Mouse (Mus musculus) c-Kit-positive CD71-negative TER-119-negative erythroid progenitor cells, embryonic 14.5 days (primary cell): ENCODE measurements at regions not wholly inside any gene's neighbourhood (a gene's known extent, or its start where the extent isn't known, plus 50 kb on each side); places are given as distances from the start of the nearest gene placed in this dataset.

Source experiments
- DNase-seq: peaks from one replicate; pipeline ENCODE4 v3.0.0-alpha.2; 2013; ENCODE audit warnings: low read depth

- DNase-seq = no peak
Observed at GRCm38 (mm10) chr13:83035962-83036361, 467.9 kb upstream of the Mef2c start.

DNA sequence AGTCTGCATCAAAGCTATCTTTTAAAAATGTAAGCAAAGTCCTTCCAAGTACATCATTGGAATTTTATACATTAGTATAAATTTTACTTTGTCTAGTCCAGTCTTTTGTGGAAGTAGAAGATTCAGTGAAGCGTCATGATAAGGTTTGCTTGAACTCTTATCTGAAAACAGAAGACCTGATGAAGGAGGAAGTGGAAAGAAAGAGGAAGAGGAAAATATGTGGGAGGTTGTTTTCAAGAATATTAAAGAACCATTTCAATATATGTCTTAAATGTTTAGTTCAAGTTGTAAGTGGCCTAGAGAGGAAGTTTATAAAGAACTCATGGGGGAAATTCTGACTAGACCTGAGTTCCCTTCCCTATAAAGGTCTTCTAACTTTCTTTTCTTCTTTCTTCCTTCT, 462.3 kb upstream of the Mef2c start:
- no peak for DNase-seq

DNA sequence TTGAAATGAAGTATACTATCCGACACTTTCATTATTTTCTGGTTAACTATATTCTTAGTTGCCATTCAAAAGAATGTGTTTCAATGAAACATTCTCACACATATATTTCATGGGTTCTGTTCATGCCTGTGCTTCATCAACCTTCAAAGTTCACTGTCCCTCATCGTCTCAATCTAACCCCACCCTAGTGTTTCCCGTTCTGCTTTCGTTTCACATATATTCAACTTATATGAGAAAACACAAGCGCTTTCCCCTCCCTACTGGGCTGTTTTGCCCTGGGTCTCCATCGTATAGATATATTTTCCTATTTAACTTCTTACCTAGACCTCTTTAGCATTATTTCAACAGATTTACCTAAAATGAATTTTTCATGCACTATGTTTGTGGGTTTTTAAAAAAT, 458.3 kb upstream of the Mef2c start:
- no peak for DNase-seq

DNA sequence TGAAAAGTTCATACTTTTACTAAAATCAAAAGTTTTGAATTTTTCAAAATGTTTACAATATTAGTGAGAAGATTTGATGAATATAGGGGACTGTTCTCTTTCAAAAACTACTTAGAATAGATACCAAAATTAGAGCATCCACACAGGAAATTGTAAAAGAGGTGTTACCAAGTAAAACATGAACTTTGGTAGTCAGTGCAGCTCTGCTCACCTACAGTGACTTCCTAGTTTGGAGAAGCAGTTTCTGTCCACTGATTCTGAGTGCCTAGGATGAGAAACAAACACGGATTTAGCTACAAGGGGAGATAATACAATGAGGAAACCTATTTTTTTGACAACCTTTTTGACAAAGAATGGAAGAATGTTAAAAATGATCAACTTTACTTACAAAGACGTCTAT, 457.9 kb upstream of the Mef2c start:
- no peak for DNase-seq

GRCm38 (mm10) chr13:83046571-83047123, 457.2 kb upstream of the Mef2c start:
- DNase-seq = no peak

GRCm38 (mm10) chr13:83055865-83056264, 448.0 kb upstream of the Mef2c start:
- DNase-seq = no peak

DNA sequence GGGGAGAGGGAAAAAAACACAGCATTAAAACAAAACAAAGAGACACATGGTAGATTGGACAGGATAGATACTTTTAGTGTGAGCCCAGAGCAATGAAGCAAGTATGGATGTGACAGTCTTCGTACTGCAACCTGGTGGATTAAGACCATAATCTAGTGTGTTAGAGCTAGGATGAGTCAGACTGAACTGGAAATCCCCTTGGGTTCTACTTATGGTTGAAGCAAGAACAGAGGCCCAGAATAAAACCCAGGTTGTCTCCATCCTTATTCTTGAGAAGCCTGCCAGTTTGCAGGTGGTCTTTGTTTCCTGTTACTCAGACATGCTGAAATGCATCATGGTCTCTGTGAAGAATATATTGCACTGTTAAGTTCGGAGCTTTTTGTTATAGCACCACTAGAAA, 447.4 kb upstream of the Mef2c start:
- DNase-seq = no peak

DNA sequence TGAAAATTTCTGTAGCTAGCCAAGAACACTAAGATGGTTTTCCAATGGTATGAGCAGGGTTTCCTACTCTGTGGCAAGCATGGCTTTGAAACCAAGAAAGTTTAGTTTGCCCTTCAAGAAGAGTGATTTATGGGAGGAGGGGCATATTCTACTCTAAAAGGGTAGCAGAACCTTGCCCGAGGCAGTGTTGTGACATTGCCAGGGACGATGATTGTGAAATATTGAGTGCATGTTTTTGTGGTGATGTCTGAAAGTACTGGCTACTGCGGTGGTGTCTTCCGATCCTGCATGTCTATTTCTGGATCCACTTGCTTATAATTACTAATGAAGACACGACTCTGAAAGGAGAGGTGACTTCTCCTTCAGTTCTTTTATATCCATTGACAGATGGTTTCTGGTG, 439.1 kb upstream of the Mef2c start:
- DNase-seq = no peak

DNA sequence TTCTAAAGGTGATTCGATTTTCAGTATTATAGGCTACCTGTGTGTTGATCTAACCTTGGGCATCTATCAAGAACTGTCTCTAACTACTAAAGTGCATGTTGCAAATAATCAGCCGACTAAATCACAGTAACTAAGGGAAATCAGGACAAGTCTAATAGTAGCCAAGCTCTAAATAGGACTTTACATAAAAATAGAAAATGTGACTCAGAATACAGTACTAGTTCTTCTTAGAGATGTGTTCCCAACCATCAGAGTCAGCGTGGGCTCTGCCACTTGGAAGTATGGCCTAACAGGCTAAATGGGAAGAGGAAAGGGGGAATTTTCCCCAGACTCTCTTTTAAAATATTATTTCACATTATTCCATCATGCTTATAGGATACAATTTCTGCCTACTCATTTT, 438.6 kb upstream of the Mef2c start:
- no peak for DNase-seq

GRCm38 (mm10) chr13:83066115-83066753, 437.6 kb upstream of the Mef2c start:
- no peak for DNase-seq

DNA sequence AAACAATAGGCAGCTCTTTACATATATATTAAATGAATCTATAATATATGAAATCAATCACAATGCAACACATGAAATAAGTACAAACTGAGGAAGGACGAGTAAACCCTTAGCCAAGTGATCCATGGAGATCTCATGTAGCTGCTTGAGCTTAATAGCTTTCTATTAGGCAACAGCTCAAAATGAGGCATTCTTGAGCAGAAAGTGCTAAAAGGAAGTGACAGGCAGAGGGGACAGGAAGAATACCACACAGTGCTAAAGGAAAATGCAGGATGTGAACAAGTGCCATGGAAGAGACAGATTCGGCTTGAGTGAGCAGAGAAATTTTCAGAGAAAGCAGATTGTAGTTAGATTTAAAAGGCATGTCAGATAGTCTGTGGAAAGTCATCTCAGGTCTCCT, 436.3 kb upstream of the Mef2c start:
- DNase-seq = no peak

DNA sequence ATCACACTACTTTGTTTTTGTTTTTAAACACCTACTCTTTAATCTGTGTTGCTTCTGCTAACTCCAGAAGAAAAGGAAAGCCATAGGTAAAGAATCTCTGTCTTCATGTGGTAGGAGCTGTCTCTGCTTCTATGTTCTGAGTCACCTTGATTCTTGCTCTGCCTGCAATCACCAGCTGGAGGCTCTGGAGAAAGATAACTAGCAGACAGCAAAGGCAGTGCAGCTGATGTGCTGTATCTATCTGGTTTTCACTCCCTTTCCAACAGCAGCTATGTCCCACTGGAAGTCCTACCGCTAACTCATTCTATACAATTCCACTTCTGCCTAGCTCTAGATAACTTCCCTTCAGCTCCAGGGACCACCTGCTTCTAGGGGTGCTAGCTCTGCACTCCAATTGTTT, 435.2 kb upstream of the Mef2c start:
- DNase-seq = no peak

DNA sequence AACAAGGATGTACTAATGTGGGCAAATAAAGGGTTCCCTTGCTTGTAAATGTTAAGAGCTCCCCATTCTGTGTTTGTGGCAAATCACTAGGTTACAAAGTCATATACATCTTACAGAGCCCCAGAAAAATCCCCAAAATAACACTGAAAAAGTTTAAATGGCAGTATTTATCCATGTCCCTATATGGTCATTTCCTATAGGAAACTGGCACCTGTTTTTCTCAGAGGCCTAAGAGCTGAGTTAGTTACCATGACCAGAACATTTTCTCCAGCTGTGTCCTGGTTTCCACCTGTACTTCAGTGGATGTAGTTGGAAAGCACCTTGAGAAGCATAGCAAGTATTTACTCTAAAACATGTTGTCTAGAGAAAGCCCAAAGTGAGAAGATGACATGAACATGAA, 434.5 kb upstream of the Mef2c start:
- DNase-seq = no peak

DNA sequence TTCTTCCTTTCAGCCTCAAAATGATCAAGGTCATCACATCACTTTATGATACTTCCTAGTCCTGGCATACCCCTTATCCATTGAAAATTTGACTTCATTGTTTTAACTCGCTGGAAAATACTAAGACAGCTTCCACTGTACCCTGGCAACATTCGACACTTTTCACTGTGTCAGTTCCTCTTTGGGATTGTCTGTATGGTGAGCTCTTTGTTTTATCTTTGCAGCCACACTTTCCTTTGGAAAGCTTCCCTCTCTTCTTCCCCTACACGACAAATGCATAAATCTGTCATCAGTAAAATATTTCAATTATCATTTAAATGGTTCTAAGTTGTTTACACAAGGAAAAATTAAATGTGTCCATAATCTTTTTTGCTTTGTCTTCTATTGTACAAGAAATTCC, 431.8 kb upstream of the Mef2c start:
- no peak for DNase-seq

DNA sequence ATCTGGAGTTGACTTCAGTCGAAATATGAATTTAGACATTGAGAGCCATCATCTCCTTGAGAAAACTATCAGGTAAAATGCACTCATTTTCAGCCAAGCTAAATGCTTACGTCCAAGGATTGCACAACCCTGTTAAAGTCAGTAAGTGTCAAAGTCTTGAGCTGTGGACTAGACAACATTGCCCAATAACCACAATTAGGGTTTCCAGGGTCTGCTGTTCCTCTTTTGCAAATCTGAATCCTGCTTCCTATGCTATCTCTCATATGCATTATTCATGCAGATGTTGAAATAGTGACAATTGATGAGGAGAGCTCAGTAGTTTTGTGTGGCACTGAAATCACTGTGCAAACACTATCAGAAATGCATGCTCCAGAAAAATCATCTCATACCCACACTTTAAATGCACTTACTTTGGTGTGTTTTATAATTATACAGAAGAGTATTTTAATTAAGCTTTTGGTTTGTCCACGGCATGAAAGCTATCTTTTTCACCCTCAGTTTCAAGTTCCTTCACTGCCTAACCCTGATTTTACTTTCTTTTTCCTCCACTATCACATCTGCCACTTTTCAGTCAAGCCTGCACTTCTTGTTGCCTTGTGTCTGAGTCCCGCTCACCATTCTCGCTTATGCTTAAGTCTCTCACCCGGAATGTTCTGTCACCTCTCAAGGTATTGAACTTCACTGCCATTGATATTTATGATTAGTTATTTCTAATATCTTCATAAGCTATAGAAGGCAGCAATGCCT, 429.4 kb upstream of the Mef2c start:
- no peak for DNase-seq

DNA sequence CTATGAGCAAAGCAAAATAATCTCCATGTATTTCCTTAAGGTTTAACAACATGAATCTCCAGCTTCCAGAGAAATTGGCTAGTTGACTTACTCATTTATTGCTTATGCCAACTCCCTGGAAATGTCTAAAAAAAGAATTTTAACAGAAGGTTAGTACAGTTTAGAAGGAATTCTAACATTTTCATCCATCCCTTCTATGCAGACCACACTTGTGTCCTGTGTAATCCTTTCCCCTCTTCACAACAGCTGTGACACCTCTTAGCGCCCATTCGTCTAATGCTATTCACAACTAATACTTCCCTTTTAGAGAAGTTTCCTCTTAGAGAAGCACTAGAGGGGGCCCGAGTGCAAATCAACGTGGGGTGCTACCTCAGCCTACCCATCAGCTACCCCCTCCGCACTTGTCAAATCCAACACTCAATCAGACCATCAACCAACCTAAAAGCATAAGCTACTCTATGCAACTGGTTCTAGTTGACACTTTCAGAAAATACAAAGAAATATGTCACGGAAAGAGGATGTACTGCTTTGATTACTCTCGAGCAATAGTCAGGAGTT, 428.4 kb upstream of the Mef2c start:
- no peak for DNase-seq

GRCm38 (mm10) chr13:83076611-83077010, 427.2 kb upstream of the Mef2c start:
- no peak for DNase-seq

- no peak for DNase-seq
Observed at GRCm38 (mm10) chr13:83077085-83077484, 426.7 kb upstream of the Mef2c start.

GRCm38 (mm10) chr13:83079291-83079690, 424.5 kb upstream of the Mef2c start:
- DNase-seq = no peak

DNA sequence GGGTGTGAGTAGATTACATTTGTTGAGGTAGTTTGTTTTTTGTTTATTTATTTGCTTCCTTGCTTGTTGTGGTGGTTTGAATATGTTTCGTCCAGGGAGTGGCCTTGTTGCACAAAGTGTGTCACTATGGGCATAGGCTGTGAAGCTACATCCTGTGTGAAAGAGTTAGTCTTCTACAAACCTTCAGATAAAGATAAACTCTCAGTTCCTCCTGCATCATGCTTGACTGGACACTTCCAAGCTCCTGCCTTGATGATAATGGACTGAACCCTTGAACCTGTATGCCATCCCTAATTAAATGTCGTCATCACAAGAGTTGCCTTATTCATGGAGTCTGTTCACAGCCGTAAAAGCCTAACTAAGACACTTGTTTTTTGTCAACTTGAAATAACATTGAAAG, 418.9 kb upstream of the Mef2c start:
- DNase-seq = no peak

DNA sequence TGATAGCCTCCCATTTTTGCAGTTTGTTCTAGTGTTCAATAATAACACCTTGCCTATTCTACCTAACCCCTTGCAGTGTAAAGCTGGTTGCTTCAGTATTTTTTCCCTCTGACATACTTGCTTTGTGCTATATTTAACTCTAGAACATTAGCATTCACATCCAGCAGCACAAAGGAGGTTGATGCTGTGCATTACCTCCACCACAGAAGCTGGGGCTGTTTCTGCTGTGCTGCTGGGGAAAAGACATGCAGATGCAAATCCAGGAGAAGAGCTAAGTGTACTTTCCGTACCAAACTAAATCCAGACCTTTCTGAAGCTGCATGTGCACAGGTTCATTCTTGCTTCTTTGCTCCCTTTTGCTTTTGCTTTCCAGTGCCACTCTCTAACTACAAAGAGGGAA, 403.9 kb upstream of the Mef2c start:
- no peak for DNase-seq

GRCm38 (mm10) chr13:83110610-83111009, 393.2 kb upstream of the Mef2c start:
- DNase-seq = no peak

GRCm38 (mm10) chr13:83111503-83111902, 392.3 kb upstream of the Mef2c start:
- DNase-seq = peak; percentile 25
